Mouse (Mus musculus): ENCODE measurements around the gene Bud23. TPM values are rescaled to one million over a fixed set of nuclear protein-coding genes. Genes with fewer than 3 reads are reported as not detected.
A peak's percentile ranks its signal among the peaks of the same experiment; 100 is the strongest.
"Not testable (repeated sequence)": the region's sequence is repeated elsewhere in the genome, so short reads cannot be mapped to it uniquely, and the experiment has no call there.

Gene Bud23
- polyA plus RNA-seq (2012; rRNA removed) = 107 and 121 TPM in 2 replicates
- 101 and 108 TPM in 2 replicates for polyA plus RNA-seq (2014; fragmentation: Nextera tagmentation; extraction: Ambion mirVana)

GRCm38 (mm10) chr5:135064909-135065446 is at the start of gene Bud23:
Gene Bud23, minus strand, starts transcription at chr5:135064959.
- H3K9me3 ChIP-seq (ENCODE audit: control insufficient read depth, low read length); DNase-seq (ENCODE audit: low spot score); H3K4me1 ChIP-seq (ENCODE audit: control insufficient read depth, insufficient read depth, low read length); ATAC-seq (ENCODE audit: low FRiP score, low read depth); H3K27me3 ChIP-seq (ENCODE audit: control insufficient read depth, insufficient read depth, low read length): not testable (repeated sequence)
- peak within 1 kb of the TSS; percentile 95 for H3K4me3 ChIP-seq (replicated peaks; ENCODE audit: low read length)
- WGBS = 74% methylated on average over 8 of the region's 9 CpGs
- peak within 1 kb of the TSS; percentile 72 for H3K4me2 ChIP-seq (replicated peaks; ENCODE audit: low read depth, low read length, severe bottlenecking)
- H3K36me3 ChIP-seq (ENCODE audit: control insufficient read depth, insufficient read depth, low read length) = peaks cover 28% of the 10 kb centered on the region
- H3K9ac ChIP-seq (ENCODE audit: low read depth, low read length, severe bottlenecking) = peak within 1 kb of the TSS; percentile 81
- H3K27ac ChIP-seq (replicated peaks; ENCODE audit: low read depth, low read length) = peak within 1 kb of the TSS; percentile 58; the same call in 1 of the 2 replicates

GRCm38 (mm10) chr5:135113782-135114181 is 49.0 kb upstream of the Bud23 start:
- no peak overlapping the region for H3K9ac ChIP-seq (ENCODE audit: low read depth, low read length, severe bottlenecking)
- TF ChIP-seq POLR2A (IDR thresholded peaks at IDR 0.05; ENCODE audit: borderline replicate concordance, extremely low read depth, insufficient read depth, insufficient read length) = no peak
- no peaks in the 10 kb centered on the region for H3K4me1 ChIP-seq (ENCODE audit: control insufficient read depth, insufficient read depth, low read length)
- H3K27me3 ChIP-seq (ENCODE audit: control insufficient read depth, insufficient read depth, low read length) = peaks cover 2% of the 10 kb centered on the region
- ATAC-seq (ENCODE audit: low FRiP score, low read depth) = no peak
- no peak overlapping the region for H3K27ac ChIP-seq (replicated peaks; ENCODE audit: low read depth, low read length)
- H3K9me3 ChIP-seq (ENCODE audit: control insufficient read depth, low read length) = no peaks in the 10 kb centered on the region
- DNase-seq (ENCODE audit: low spot score) = no peak
- 84% methylated on average over 12 of the region's 12 CpGs for WGBS
- H3K4me2 ChIP-seq (replicated peaks; ENCODE audit: low read depth, low read length, severe bottlenecking) = no peak overlapping the region
- H3K36me3 ChIP-seq (ENCODE audit: control insufficient read depth, insufficient read depth, low read length) = no peaks in the 10 kb centered on the region
- no peak overlapping the region for H3K4me3 ChIP-seq (replicated peaks; ENCODE audit: low read length)

GRCm38 (mm10) chr5:135109976-135110375 is 45.2 kb upstream of the Bud23 start:
- ATAC-seq (ENCODE audit: low FRiP score, low read depth) (no peak), DNase-seq (ENCODE audit: low spot score) (no peak)
- Histone ChIP-seq H3K27ac (replicated peaks; ENCODE audit: low read depth, low read length) (no peak overlapping the region), H3K4me2 (replicated peaks; ENCODE audit: low read depth, low read length, severe bottlenecking) (no peak overlapping the region), H3K4me1 (ENCODE audit: control insufficient read depth, insufficient read depth, low read length) (peaks cover 2% of the 10 kb centered on the region; the same call in 1 of the 2 replicates), H3K9me3 (ENCODE audit: control insufficient read depth, low read length) (no peaks in the 10 kb centered on the region), H3K9ac (ENCODE audit: low read depth, low read length, severe bottlenecking) (no peak overlapping the region), H3K4me3 (replicated peaks; ENCODE audit: low read length) (no peak overlapping the region), H3K27me3 (ENCODE audit: control insufficient read depth, insufficient read depth, low read length) (peaks cover 31% of the 10 kb centered on the region), H3K36me3 (ENCODE audit: control insufficient read depth, insufficient read depth, low read length) (no peaks in the 10 kb centered on the region)
- TF ChIP-seq POLR2A (IDR thresholded peaks at IDR 0.05; ENCODE audit: borderline replicate concordance, extremely low read depth, insufficient read depth, insufficient read length) = no peak
- WGBS = 81% methylated on average over 6 of the region's 6 CpGs

- Histone ChIP-seq H3K4me1 (ENCODE audit: control insufficient read depth, insufficient read depth, low read length) (peaks cover 2% of the 10 kb centered on the region; the same call in 1 of the 2 replicates), H3K27me3 (ENCODE audit: control insufficient read depth, insufficient read depth, low read length) (peaks cover 33% of the 10 kb centered on the region), H3K36me3 (ENCODE audit: control insufficient read depth, insufficient read depth, low read length) (no peaks in the 10 kb centered on the region), H3K27ac (replicated peaks; ENCODE audit: low read depth, low read length) (no peak overlapping the region), H3K9me3 (ENCODE audit: control insufficient read depth, low read length) (no peaks in the 10 kb centered on the region), H3K4me3 (replicated peaks; ENCODE audit: low read length) (no peak overlapping the region), H3K9ac (ENCODE audit: low read depth, low read length, severe bottlenecking) (no peak overlapping the region), H3K4me2 (replicated peaks; ENCODE audit: low read depth, low read length, severe bottlenecking) (no peak overlapping the region)
- no peak for ATAC-seq (ENCODE audit: low FRiP score, low read depth)
- no peak for TF ChIP-seq POLR2A (IDR thresholded peaks at IDR 0.05; ENCODE audit: borderline replicate concordance, extremely low read depth, insufficient read depth, insufficient read length)
- 86% methylated on average over 3 of the region's 3 CpGs for WGBS
- DNase-seq (ENCODE audit: low spot score) = no peak
Observed at GRCm38 (mm10) chr5:135109426-135109825, 44.7 kb upstream of the Bud23 start.

- Histone ChIP-seq H3K4me1 (ENCODE audit: control insufficient read depth, insufficient read depth, low read length) (peaks cover 2% of the 10 kb centered on the region; the same call in 1 of the 2 replicates), H3K9me3 (ENCODE audit: control insufficient read depth, low read length) (no peaks in the 10 kb centered on the region), H3K4me3 (replicated peaks; ENCODE audit: low read length) (no peak overlapping the region), H3K27me3 (ENCODE audit: control insufficient read depth, insufficient read depth, low read length) (peaks cover 33% of the 10 kb centered on the region), H3K27ac (replicated peaks; ENCODE audit: low read depth, low read length) (no peak overlapping the region), H3K36me3 (ENCODE audit: control insufficient read depth, insufficient read depth, low read length) (no peaks in the 10 kb centered on the region), H3K9ac (ENCODE audit: low read depth, low read length, severe bottlenecking) (no peak overlapping the region), H3K4me2 (replicated peaks; ENCODE audit: low read depth, low read length, severe bottlenecking) (no peak overlapping the region)
- 53% methylated on average over 6 of the region's 6 CpGs for WGBS
- no peak for TF ChIP-seq POLR2A (IDR thresholded peaks at IDR 0.05; ENCODE audit: borderline replicate concordance, extremely low read depth, insufficient read depth, insufficient read length)
- DNase-seq (ENCODE audit: low spot score) (no peak), ATAC-seq (ENCODE audit: low FRiP score, low read depth) (no peak)
Observed at GRCm38 (mm10) chr5:135109017-135109416, 44.3 kb upstream of the Bud23 start.

Measured in limb, embryonic 14.5 days (tissue).